Mouse (Mus musculus) cerebellum, adult 9-10 months (tissue): ENCODE measurements around the gene A730061H03Rik.

Source experiments
- DNase-seq: peaks from one replicate; pipeline ENCODE4 v3.0.0; 2022

The A730061H03Rik gene

GRCm38 (mm10) chr14:55542268-55542667 lies 17.9 kb downstream of the A730061H03Rik start:
- DNase-seq, result no peak

GRCm38 (mm10) chr14:55540787-55541321 lies 19.4 kb downstream of the A730061H03Rik start:
- peak; percentile 88 for DNase-seq

GRCm38 (mm10) chr14:55540067-55540786 lies 20.0 kb downstream of the A730061H03Rik start, which contains the start of gene Pck2:
Pck2 (plus strand) TSS chr14:55540266.
- DNase-seq, result peak; percentile 89

GRCm38 (mm10) chr14:55536116-55536745 lies 24.0 kb downstream of the A730061H03Rik start:
- no peak for DNase-seq

GRCm38 (mm10) chr14:55527940-55528339 lies 32.3 kb downstream of the A730061H03Rik start:
- peak; percentile 48 for DNase-seq

- DNase-seq, result no peak
These were observed 33.5 kb downstream of the A730061H03Rik start for GRCm38 (mm10) chr14:55526674-55527073.

- DNase-seq, result no peak
These were observed 35.4 kb downstream of the A730061H03Rik start, which contains the start of gene Nrl for GRCm38 (mm10) chr14:55524785-55525184. Nrl (minus strand) TSS chr14:55524981.

- DNase-seq, result no peak
These were observed 36.1 kb downstream of the A730061H03Rik start for GRCm38 (mm10) chr14:55524062-55524461.

- DNase-seq, result peak; percentile 76
These were observed 39.5 kb downstream of the A730061H03Rik start for GRCm38 (mm10) chr14:55520451-55521361.

- DNase-seq, result no peak
These were observed 40.6 kb downstream of the A730061H03Rik start for GRCm38 (mm10) chr14:55519604-55520003.

GRCm38 (mm10) chr14:55518897-55519296 lies 41.3 kb downstream of the A730061H03Rik start:
- DNase-seq, result no peak

GRCm38 (mm10) chr14:55515846-55516245 lies 44.4 kb downstream of the A730061H03Rik start:
- DNase-seq, result no peak

- DNase-seq, result no peak
These were observed 46.3 kb downstream of the A730061H03Rik start for GRCm38 (mm10) chr14:55513927-55514326.

- no peak for DNase-seq
These were observed 49.2 kb downstream of the A730061H03Rik start for GRCm38 (mm10) chr14:55511037-55511436.

GRCm38 (mm10) chr14:55510125-55510731 lies 50.0 kb downstream of the A730061H03Rik start, which contains the start of gene Cpne6:
Cpne6 (plus strand) TSS chr14:55510445.
- DNase-seq, result no peak
